8 mouse cellular contexts compared by ENCODE assay signal in the genomic region with DNA sequence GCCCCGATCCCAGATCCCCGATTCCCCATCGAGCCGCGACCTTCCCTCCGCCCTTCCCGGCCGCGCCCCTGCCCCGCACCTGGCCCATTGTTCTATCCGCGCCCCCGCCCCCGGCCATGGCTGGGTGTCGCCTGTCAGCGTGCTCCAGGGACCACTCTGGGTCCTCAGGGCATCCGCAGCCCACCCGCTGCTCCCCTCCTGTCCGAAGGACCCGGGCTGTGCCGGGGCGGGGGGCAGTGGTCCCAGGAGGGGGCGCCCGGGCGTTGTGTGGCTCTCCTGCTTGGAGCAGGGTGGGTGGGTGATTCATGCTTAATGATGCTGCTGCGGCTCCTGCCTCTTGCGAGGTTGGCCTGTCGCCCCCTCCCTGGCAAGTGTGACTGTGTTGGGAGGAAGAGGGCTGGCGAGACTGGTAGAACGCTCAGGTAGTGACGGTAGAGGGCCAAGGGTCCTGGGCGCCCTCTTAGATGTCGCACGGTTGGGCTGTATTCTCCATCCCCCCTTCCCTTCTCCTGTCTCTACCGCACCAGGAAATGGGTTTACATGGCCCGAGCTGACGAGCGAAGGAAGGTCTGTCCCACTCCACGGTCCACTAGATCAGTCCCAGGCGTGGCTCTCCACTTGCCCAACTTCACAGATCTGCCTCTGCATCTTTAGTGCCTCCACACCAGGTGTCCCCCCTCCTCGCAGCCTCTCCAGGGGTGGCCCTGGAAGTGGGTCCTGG. TPM values are rescaled to one million over a fixed set of nuclear protein-coding genes. Genes with fewer than 3 reads are reported as not detected.
DNase-seq lines count a peak whose midpoint lies in the region; ATAC-seq and TF ChIP-seq lines count a peak whose summit lies in the region.

No protein-coding gene starts in this region.

- TF ChIP-seq EP300 in MEL (IDR thresholded peaks at IDR 0.05; ENCODE audit: low read depth in 1 of 2, low read length in 2 of 2), result no peak

- H3K4me1 ChIP-seq in kidney, embryonic 16.5 days (ENCODE audit: insufficient read depth, low read length), result peaks cover 60% of the 10 kb centered on the region
- peaks cover 3 to 11% of the 10 kb centered on the region in 2 experiments; a peak in 2 of 4 replicates for H3K4me1 ChIP-seq in MEL (ENCODE audit: control insufficient read depth in 1 of 2, insufficient read depth in 2 of 2, low read length in 2 of 2)
- peaks cover 54% of the 10 kb centered on the region for H3K4me1 ChIP-seq in hindbrain, embryonic 12.5 days
- peaks cover 37% of the 10 kb centered on the region for H3K4me1 ChIP-seq in stomach, embryonic 15.5 days

- H3K9ac ChIP-seq in kidney, embryonic 16.5 days (replicated peaks; ENCODE audit: low read length), result peak overlapping the region; percentile 96
- H3K9ac ChIP-seq in MEL (ENCODE audit: control insufficient read depth, low read depth, low read length, poor library complexity, severe bottlenecking), result peak overlapping the region; percentile 90
- peak overlapping the region; percentile 99 for H3K9ac ChIP-seq in hindbrain, embryonic 12.5 days
- peak overlapping the region; percentile 74 for H3K9ac ChIP-seq in stomach, embryonic 15.5 days

- H3K27me3 ChIP-seq in kidney, embryonic 16.5 days (ENCODE audit: insufficient read depth, low read length), result no peaks in the 10 kb centered on the region
- H3K27me3 ChIP-seq in MEL (ENCODE audit: control insufficient read depth in 1 of 2, insufficient read depth in 2 of 2, low read length in 2 of 2), result no peaks in the 10 kb centered on the region
- H3K27me3 ChIP-seq in hindbrain, embryonic 12.5 days, result peaks cover 25% of the 10 kb centered on the region
- no peaks in the 10 kb centered on the region for H3K27me3 ChIP-seq in stomach, embryonic 15.5 days (replicated peaks)

- peak; percentile 52 for ATAC-seq in kidney, embryonic 16.5 days (ENCODE audit: low FRiP score, low TSS enrichment)
- ATAC-seq in hindbrain, embryonic 12.5 days (ENCODE audit: low FRiP score), result peak; percentile 49
- peak; percentile 21; the same call in 1 of the 2 replicates for ATAC-seq in stomach, embryonic 15.5 days (ENCODE audit: insufficient read depth, low FRiP score, low read depth)

- H3K4me3 ChIP-seq in kidney, embryonic 16.5 days (ENCODE audit: low read length), result peak overlapping the region; percentile 87
- peak overlapping the region; percentile 52 to 77 for H3K4me3 ChIP-seq in MEL (ENCODE audit: control insufficient read depth in 1 of 2, insufficient read depth in 1 of 2, low read depth in 2 of 2, low read length in 2 of 2)
- peak overlapping the region; percentile 93 for H3K4me3 ChIP-seq in hindbrain, embryonic 12.5 days
- peak overlapping the region; percentile 80 for H3K4me3 ChIP-seq in stomach, embryonic 15.5 days (replicated peaks)

- peak overlapping the region; percentile 64 for H3K27ac ChIP-seq in kidney, embryonic 16.5 days (ENCODE audit: low read length)
- no peak overlapping the region for H3K27ac ChIP-seq in MEL (ENCODE audit: control insufficient read depth, low read depth, low read length)
- H3K27ac ChIP-seq in hindbrain, embryonic 12.5 days, result peak overlapping the region; percentile 92
- H3K27ac ChIP-seq in stomach, embryonic 15.5 days, result no peak overlapping the region

- peak overlapping the region; percentile 98 for H3K4me2 ChIP-seq in kidney, embryonic 16.5 days (replicated peaks; ENCODE audit: low read depth, low read length)
- H3K4me2 ChIP-seq in hindbrain, embryonic 12.5 days (replicated peaks), result peak overlapping the region; percentile 77
- H3K4me2 ChIP-seq in stomach, embryonic 15.5 days, result peak overlapping the region; percentile 96

- TF ChIP-seq CTCF in MEL (IDR thresholded peaks at IDR 0.05 in 2 of 3, conservative IDR thresholded peaks at IDR 0.05 in 1 of 3; ENCODE audit: control insufficient read depth in 1 of 3, insufficient read depth in 1 of 3, low read depth in 2 of 3, low read length in 3 of 3, poor library complexity in 1 of 3, severe bottlenecking in 1 of 3), result no peak

- TF ChIP-seq RAD21 in MEL (IDR thresholded peaks at IDR 0.05; ENCODE audit: low read depth, low read length), result no peak

- peaks cover 8% of the 10 kb centered on the region for H3K79me2 ChIP-seq in MEL (ENCODE audit: control insufficient read depth, insufficient read depth, low read length, poor library complexity)

- no peaks in the 10 kb centered on the region; the same call in 1 of the 2 replicates for H3K36me3 ChIP-seq in kidney, embryonic 16.5 days (ENCODE audit: insufficient read depth, low read length)
- H3K36me3 ChIP-seq in MEL (ENCODE audit: control insufficient read depth in 1 of 2, insufficient read depth in 2 of 2, low read length in 2 of 2), result peaks cover 0 to 4% of the 10 kb centered on the region in 2 experiments; a peak in 1 of 4 replicates
- peaks cover 5% of the 10 kb centered on the region; the same call in 1 of the 2 replicates for H3K36me3 ChIP-seq in hindbrain, embryonic 12.5 days
- H3K36me3 ChIP-seq in stomach, embryonic 15.5 days, result no peaks in the 10 kb centered on the region

- WGBS in kidney, embryonic 16.5 days, result under 1% methylated on average over 35 of the region's 41 CpGs
- 1% methylated on average over 39 of the region's 41 CpGs for WGBS in hindbrain, embryonic 12.5 days
- under 1% methylated on average over 36 of the region's 41 CpGs for WGBS in stomach, embryonic 15.5 days

- DNase-seq in kidney, adult 9 months, result no peak
- DNase-seq in MEL (ENCODE audit: low read depth, low spot score), result peak; percentile 28
- peak; percentile 61 for DNase-seq in embryo, embryonic 10.5 days (ENCODE audit: low spot score)
- peak; percentile 27 for DNase-seq in lung, postnatal 10 days
- no peak for DNase-seq in T-cell, adult 2 months (ENCODE audit: low spot score)

- no peaks in the 10 kb centered on the region for H3K9me3 ChIP-seq in kidney, embryonic 16.5 days (ENCODE audit: low read length)
- H3K9me3 ChIP-seq in MEL (replicated peaks; ENCODE audit: insufficient read depth, low read length), result no peaks in the 10 kb centered on the region
- no peaks in the 10 kb centered on the region for H3K9me3 ChIP-seq in hindbrain, embryonic 12.5 days (replicated peaks)
- H3K9me3 ChIP-seq in stomach, embryonic 15.5 days, result no peaks in the 10 kb centered on the region

- no peak for TF ChIP-seq POLR2A in MEL (IDR thresholded peaks at IDR 0.05; ENCODE audit: control insufficient read depth in 1 of 2, insufficient read depth in 1 of 2, low read depth in 1 of 2, low read length in 2 of 2, poor library complexity in 1 of 2)

TF ChIP-seq in MEL, 35 proteins besides CTCF, POLR2A, EP300 and RAD21:
- no peak for TF ChIP-seq BHLHE40 (IDR thresholded peaks at IDR 0.05; ENCODE audit: borderline replicate concordance, low read depth, low read length)
- no peak for TF ChIP-seq HCFC1 (IDR thresholded peaks at IDR 0.05; ENCODE audit: low read depth, low read length)
- TF ChIP-seq KAT2A (conservative IDR thresholded peaks at IDR 0.05; ENCODE audit: low read depth, low read length), result no peak
- TF ChIP-seq MEF2A (IDR thresholded peaks at IDR 0.05; ENCODE audit: extremely low read depth, insufficient replicate concordance, low read depth, low read length, poor library complexity, severe bottlenecking), result no peak
- TF ChIP-seq ZNF384 (IDR thresholded peaks at IDR 0.05; ENCODE audit: low read depth, low read length), result no peak
- no peak for TF ChIP-seq RCOR1 (IDR thresholded peaks at IDR 0.05; ENCODE audit: low read depth, low read length)
- TF ChIP-seq ETS1 (IDR thresholded peaks at IDR 0.05; ENCODE audit: low read depth, low read length), result no peak
- TF ChIP-seq POLR2AphosphoS5 (IDR thresholded peaks at IDR 0.05; ENCODE audit: borderline replicate concordance, low read depth, low read length), result no peak
- no peak for TF ChIP-seq NELFE (IDR thresholded peaks at IDR 0.05; ENCODE audit: low read depth, low read length)
- TF ChIP-seq CHD1 (IDR thresholded peaks at IDR 0.05; ENCODE audit: low read depth, low read length), result no peak
- TF ChIP-seq NRF1 (IDR thresholded peaks at IDR 0.05; ENCODE audit: insufficient read depth, low read depth, low read length, poor library complexity, severe bottlenecking), result no peak
- TF ChIP-seq MXI1 (IDR thresholded peaks at IDR 0.05; ENCODE audit: low read depth, low read length), result no peak
- TF ChIP-seq ELF1 (IDR thresholded peaks at IDR 0.05; ENCODE audit: low read depth, low read length), result no peak
- no peak for TF ChIP-seq CHD2 (IDR thresholded peaks at IDR 0.05; ENCODE audit: low read length)
- TF ChIP-seq GATA1 (IDR thresholded peaks at IDR 0.05; ENCODE audit: low read depth, low read length), result no peak
- no peak for TF ChIP-seq E2F4 (IDR thresholded peaks at IDR 0.05; ENCODE audit: borderline replicate concordance, low read depth, low read length)
- no peak for TF ChIP-seq MAFK (IDR thresholded peaks at IDR 0.05; ENCODE audit: borderline replicate concordance, low read depth, low read length)
- no peak for TF ChIP-seq ZC3H11A (IDR thresholded peaks at IDR 0.05; ENCODE audit: low read depth, low read length)
- no peak for TF ChIP-seq USF2 (IDR thresholded peaks at IDR 0.05; ENCODE audit: borderline replicate concordance in 1 of 2, insufficient read depth in 1 of 2, low read depth in 1 of 2, low read length in 2 of 2)
- no peak for TF ChIP-seq GABPA (IDR thresholded peaks at IDR 0.05; ENCODE audit: low read depth, low read length)

RNA-seq across cellular contexts. Expression of gene Ncs1, which starts 0.8 kb away (rescaled TPM):
- 37.9 and 41.5 TPM in 2 replicates for polyA plus RNA-seq in kidney, embryonic 16.5 days (2015; fragmentation: Nextera tagmentation; extraction: Ambion mirVana)
- total RNA-seq in MEL (2012; rRNA removed), result 10.5 and 14.5 TPM in 2 replicates
- polyA plus RNA-seq in MEL (2012; ENCODE audit: insufficient read depth in 1 of 2, insufficient read length in 2 of 2, low read depth in 1 of 2, low replicate concordance in 2 of 2, missing spikeins in 1 of 2), result 10 to 100 TPM in 1 of 2 experiments, not detected in 1; 17.6 TPM
- 99.8 and 107 TPM in 2 replicates for polyA plus RNA-seq in hindbrain, embryonic 12.5 days (2016; fragmentation: Nextera tagmentation; extraction: Ambion mirVana)
- polyA plus RNA-seq in stomach, embryonic 15.5 days (2015; fragmentation: Nextera tagmentation; extraction: Ambion mirVana), result 22.3 and 24.3 TPM in 2 replicates

Comparison
In these comparisons a context has a peak if more than half of its experiments do, and no peak if none do; other contexts are left out.
1. H3K27ac ChIP-seq: peak in kidney, embryonic 16.5 days (single experiment) and hindbrain, embryonic 12.5 days (single experiment); none in MEL (single experiment) and stomach, embryonic 15.5 days (single experiment).
2. DNase-seq: peak in MEL (single experiment), embryo, embryonic 10.5 days (single experiment) and lung, postnatal 10 days (single experiment); none in kidney, adult 9 months (single experiment) and T-cell, adult 2 months (single experiment).
3. Peak in every context shown above with its lines, with median percentiles within 50 percentile points of each other: ATAC-seq, H3K4me2 ChIP-seq, H3K4me3 ChIP-seq and H3K9ac ChIP-seq.